Mouse (Mus musculus) CH12.LX (cell line): Measurements from ENCODE around the gene Sgsm2. TPM values are rescaled to one million over a fixed set of nuclear protein-coding genes. Genes with fewer than 3 reads are reported as not detected.

Experiments
- DNase-seq: peaks from one replicate; pipeline ENCODE4 v3.0.0-alpha.2; 2013; ENCODE audit errors: extremely low read depth
- H3K27ac ChIP-seq: 2 replicates; pipeline ENCODE4 v1.5.1; 2012; ENCODE audit warnings: low read depth, mild to moderate bottlenecking, control low read depth, moderate library complexity; ENCODE audit not compliant: insufficient read depth
- H3K27me3 ChIP-seq: replicated peaks from 2 replicates; pipeline ENCODE3; 2012; ENCODE audit warnings: inconsistent platforms
- H3K36me3 ChIP-seq, 2 experiments: replicated peaks in 1 of 2; 2 replicates each; pipeline versions ENCODE3 to v1.6.1; 2012; ENCODE audit warnings: inconsistent platforms in 1 of 2, low read length in 1 of 2, mild to moderate bottlenecking in 1 of 2, mixed read lengths in 1 of 2, moderate library complexity in 1 of 2; ENCODE audit not compliant: control insufficient read depth in 1 of 2, insufficient read depth in 1 of 2
- H3K4me1 ChIP-seq, 2 experiments: 2 replicates each; pipeline ENCODE4 v1.6.1; 2012; ENCODE audit warnings: inconsistent platforms in 1 of 2, moderate library complexity in 1 of 2; ENCODE audit not compliant: insufficient read depth in 2 of 2, control insufficient read depth in 1 of 2
- H3K4me2 ChIP-seq: 2 replicates; pipeline ENCODE4 v1.6.1; 2012; ENCODE audit warnings: low read depth, mild to moderate bottlenecking, control low read depth; ENCODE audit not compliant: poor library complexity, insufficient read depth, severe bottlenecking
- H3K4me3 ChIP-seq, 3 experiments: fragments of 150-350 bp in 1 of 3; sonication (generic) in 1 of 3; replicated peaks in 1 of 3; 2 replicates each; pipeline versions ENCODE3 to v1.5.1; 2011 to 2012; ENCODE audit warnings: low read depth in 2 of 3, low read length in 2 of 3, mild to moderate bottlenecking in 2 of 3, moderate library complexity in 2 of 3, control low read depth in 1 of 3, improper control_type of control experiment in 1 of 3, inconsistent platforms in 1 of 3, mixed read lengths in 1 of 3; ENCODE audit not compliant: poor library complexity in 1 of 3
- H3K79me2 ChIP-seq: replicated peaks from 2 replicates; pipeline ENCODE4 v1.6.1; 2012; ENCODE audit warnings: mild to moderate bottlenecking, moderate library complexity; ENCODE audit not compliant: control insufficient read depth, poor library complexity, insufficient read depth, severe bottlenecking; ENCODE audit errors: extremely low read depth
- H3K9ac ChIP-seq: 2 replicates; pipeline ENCODE4 v1.6.1; 2012; ENCODE audit warnings: low read depth, mild to moderate bottlenecking, control low read depth, moderate library complexity; ENCODE audit not compliant: insufficient read depth
- H3K9me3 ChIP-seq: replicated peaks from 2 replicates; pipeline ENCODE3; 2012; ENCODE audit warnings: low read length, inconsistent platforms, mixed read lengths
- CHD1 ChIP-seq: IDR thresholded peaks from 2 replicates; pipeline ENCODE4 v1.6.1; 2012; ENCODE audit warnings: low read depth, low read length, improper control_type of control experiment, inconsistent platforms
- CHD2 ChIP-seq: IDR thresholded peaks from 2 replicates; pipeline ENCODE4 v1.6.1; 2011; ENCODE audit warnings: low read length, improper control_type of control experiment
- CTCF ChIP-seq, 2 experiments: IDR thresholded peaks in 1 of 2; conservative IDR thresholded peaks in 1 of 2; 2 replicates each; pipeline ENCODE4 v1.5.1; 2011 to 2012; ENCODE audit warnings: low read depth in 2 of 2, low read length in 2 of 2, improper control_type of control experiment in 1 of 2, inconsistent platforms in 1 of 2, mild to moderate bottlenecking in 1 of 2, moderate library complexity in 1 of 2
- ELF1 ChIP-seq: IDR thresholded peaks from 2 replicates; pipeline ENCODE4 v1.6.1; 2014; ENCODE audit warnings: low read depth, mild to moderate bottlenecking, inconsistent platforms, low read length, improper control_type of control experiment
- GABPA ChIP-seq: IDR thresholded peaks from 2 replicates; pipeline ENCODE4 v1.6.1; 2012; ENCODE audit warnings: low read depth, low read length, improper control_type of control experiment, inconsistent platforms; ENCODE audit not compliant: insufficient replicate concordance
- JUND ChIP-seq: conservative IDR thresholded peaks from 2 replicates; pipeline ENCODE4 v1.6.1; 2011; ENCODE audit warnings: low read depth, low read length, improper control_type of control experiment
- MYC ChIP-seq: IDR thresholded peaks from 2 replicates; pipeline ENCODE4 v1.6.1; 2011; ENCODE audit warnings: low read depth, mild to moderate bottlenecking, improper control_type of control experiment, low read length
- NRF1 ChIP-seq: IDR thresholded peaks from 2 replicates; pipeline ENCODE4 v1.6.1; 2014; ENCODE audit warnings: low read depth, mild to moderate bottlenecking, inconsistent platforms, low read length, improper control_type of control experiment, moderate library complexity
- PAX5 ChIP-seq: IDR thresholded peaks from 2 replicates; pipeline ENCODE4 v1.6.1; 2012; ENCODE audit warnings: low read length, inconsistent platforms, mixed read lengths
- POLR2A ChIP-seq: IDR thresholded peaks from 2 replicates; pipeline ENCODE4 v1.6.1; 2011; ENCODE audit warnings: low read depth, mild to moderate bottlenecking, improper control_type of control experiment, low read length
- POLR2AphosphoS2 ChIP-seq: IDR thresholded peaks from 2 replicates; pipeline ENCODE4 v1.6.1; 2011; ENCODE audit warnings: low read depth, low read length, improper control_type of control experiment
- RAD21 ChIP-seq: IDR thresholded peaks from 2 replicates; pipeline ENCODE4 v1.6.1; 2011; ENCODE audit warnings: low read depth, mild to moderate bottlenecking, low read length, improper control_type of control experiment, moderate library complexity
- TBP ChIP-seq: conservative IDR thresholded peaks from 2 replicates; pipeline ENCODE4 v1.6.1; 2011; ENCODE audit warnings: low read depth, low read length, improper control_type of control experiment
- TCF12 ChIP-seq: IDR thresholded peaks from 2 replicates; pipeline ENCODE4 v1.6.1; 2014; ENCODE audit warnings: low read depth, mild to moderate bottlenecking, inconsistent platforms, low read length, improper control_type of control experiment
- UBTF ChIP-seq: IDR thresholded peaks from 2 replicates; pipeline ENCODE4 v1.6.1; 2012; ENCODE audit warnings: low read depth, mild to moderate bottlenecking, inconsistent platforms, low read length, improper control_type of control experiment, moderate library complexity
- USF2 ChIP-seq: conservative IDR thresholded peaks from 2 replicates; pipeline ENCODE4 v1.6.1; 2011; ENCODE audit warnings: low read depth, low read length, improper control_type of control experiment
- ZKSCAN1 ChIP-seq: IDR thresholded peaks from 2 replicates; pipeline ENCODE4 v1.6.1; 2012; ENCODE audit warnings: low read depth, inconsistent platforms, low read length, improper control_type of control experiment, borderline replicate concordance
- ZNF384 ChIP-seq: IDR thresholded peaks from 2 replicates; pipeline ENCODE4 v1.6.1; 2012; ENCODE audit warnings: low read depth, low read length, improper control_type of control experiment, inconsistent platforms
- dilution Hi-C: fragments of 300-500 bp; cut with MboI; formaldehyde crosslinking; loops from 2 replicates; pipeline ENCODE4 v1.14.3; 2020; ENCODE audit warnings: low sequenced_read_pairs; ENCODE audit not compliant: extremely low pct_unique_long_range_greater_than_20kb, extremely low pct_ligation_motif_present
- in situ Hi-C: fragments of 300-500 bp; cut with MboI; formaldehyde crosslinking; loops from 3 replicates; pipeline ENCODE4 v1.14.3; 2019; ENCODE audit warnings: low sequenced_read_pairs, low pct_ligation_motif_present, low pct_unique_long_range_greater_than_20kb, mixed read lengths
- polyA plus RNA-seq: library from polyadenylated mRNA; unstranded; fragments of >175 nt; gene quantifications from 2 replicates; pipeline ENCODE4 v1.2.1, GENCODE M21; 2012; ENCODE audit warnings: low read depth; ENCODE audit not compliant: insufficient read length
- total RNA-seq, 2 experiments: library from RNA; depleted of rRNA; stranded (reverse); fragments of 300-350 nt in 1 of 2; fragments of >200 nt in 1 of 2; gene quantifications; 2 replicates each; pipeline ENCODE4 v1.2.3; 2012 to 2014

Sgsm2 gene
- total and polyA plus RNA-seq, 3 experiments: 0.75 to 3.8 (median 3.1) TPM

GRCm38 (mm10) chr11:74828404-74828931, 68.4 kb downstream of the Sgsm2 start (continued):
- TF ChIP-seq TCF12: peak; percentile 29; the same call in 1 of the 2 replicates
- no peak for TF ChIP-seq ZKSCAN1
- no peak for TF ChIP-seq PAX5
- TF ChIP-seq JUND: 0 out of 2 replicates have a peak, but pooled peaks have one; percentile 7
- TF ChIP-seq RAD21: peak; percentile 14
- TF ChIP-seq ZNF384: no peak
- no peak for TF ChIP-seq CHD1
- peak; percentile 70 for TF ChIP-seq USF2
- TF ChIP-seq GABPA: no peak

- in situ Hi-C loops: loop anchor here (5.0 to 25.0 kb wide), 2 partner anchors 181 to 441 kb away; partner anchors contain the start of gene Cluh
- Histone ChIP-seq H3K36me3 (peaks cover 12 to 33% of the 10 kb centered on the region in 2 experiments), H3K27me3 (no peaks in the 10 kb centered on the region), H3K4me3 (peak overlapping the region in 1 of 3 experiments; percentile 37), H3K27ac (peak overlapping the region; percentile 93), H3K9me3 (no peaks in the 10 kb centered on the region), H3K9ac (peak overlapping the region; percentile 14), H3K4me1 (peaks cover 17 to 59% of the 10 kb centered on the region in 2 experiments), H3K79me2 (no peaks in the 10 kb centered on the region), H3K4me2 (peak overlapping the region; percentile 96)
- no peak for TF ChIP-seq POLR2A
- no peak for TF ChIP-seq POLR2AphosphoS2
- no peak for TF ChIP-seq UBTF
- no peak for TF ChIP-seq CHD2
- no peak for TF ChIP-seq MYC
- TF ChIP-seq NRF1: no peak
- TF ChIP-seq ELF1: 0 out of 2 replicates have a peak, but pooled peaks have one; percentile 15
- no peak for TF ChIP-seq GABPA
- no peak for TF ChIP-seq TCF12
- TF ChIP-seq PAX5: no peak
- TF ChIP-seq CTCF (conservative IDR thresholded peaks at IDR 0.05 in 1 of 2, IDR thresholded peaks at IDR 0.05 in 1 of 2; ENCODE audit: low read depth in 2 of 2, low read length in 2 of 2): no peak; a peak in 1 of 4 replicates
- 0 out of 2 replicates have a peak, but pooled peaks have one; percentile 23 for TF ChIP-seq TBP
- DNase-seq: no peak
- dilution Hi-C loops: no loop called here
Observed at GRCm38 (mm10) chr11:74827791-74828403, 69.0 kb downstream of the Sgsm2 start.
